Mouse (Mus musculus) 3134 (cell line): ENCODE measurements around the gene Tbx4.

Experiments used
- DNase-seq: peaks from one replicate; pipeline ENCODE4 v3.0.0-alpha.2; 2011; ENCODE audit warnings: low spot score; ENCODE audit not compliant: insufficient read length; ENCODE audit errors: extremely low read depth

Tbx4 gene

GRCm38 (mm10) chr11:85850233-85850632 is 36.0 kb upstream of the Tbx4 start, which contains the start of gene Gm11444:
Gm11444 (minus strand) TSS chr11:85850333.
- DNase-seq, result no peak

GRCm38 (mm10) chr11:85850758-85851157 is 35.5 kb upstream of the Tbx4 start:
- DNase-seq, result no peak

GRCm38 (mm10) chr11:85857997-85858698 is 28.1 kb upstream of the Tbx4 start:
- DNase-seq, result no peak

GRCm38 (mm10) chr11:85864363-85864762 is 21.9 kb upstream of the Tbx4 start:
- no peak for DNase-seq

- DNase-seq, result no peak
These were observed 10.0 kb upstream of the Tbx4 start for GRCm38 (mm10) chr11:85876059-85876788.

GRCm38 (mm10) chr11:85884498-85884897 is 1.7 kb upstream of the Tbx4 start:
- no peak for DNase-seq

GRCm38 (mm10) chr11:85886429-85886785 is 185 bp downstream of the Tbx4 start:
- DNase-seq, result no peak

- no peak for DNase-seq
These were observed 1.1 kb downstream of the Tbx4 start for GRCm38 (mm10) chr11:85887273-85887672.

GRCm38 (mm10) chr11:85887801-85888450 is 1.7 kb downstream of the Tbx4 start:
- no peak for DNase-seq

- no peak for DNase-seq
These were observed 2.3 kb downstream of the Tbx4 start for GRCm38 (mm10) chr11:85888451-85888961.

- DNase-seq, result no peak
These were observed 3.0 kb downstream of the Tbx4 start for GRCm38 (mm10) chr11:85889056-85889729.

GRCm38 (mm10) chr11:85889730-85890562 is 3.7 kb downstream of the Tbx4 start:
- DNase-seq, result no peak

- no peak for DNase-seq
These were observed 4.3 kb downstream of the Tbx4 start for GRCm38 (mm10) chr11:85890563-85890845.

- DNase-seq, result no peak
These were observed 4.9 kb downstream of the Tbx4 start for GRCm38 (mm10) chr11:85891010-85891691.

- no peak for DNase-seq
These were observed 5.4 kb downstream of the Tbx4 start for GRCm38 (mm10) chr11:85891692-85892040.

- no peak for DNase-seq
These were observed 6.5 kb downstream of the Tbx4 start for GRCm38 (mm10) chr11:85892771-85893170.

GRCm38 (mm10) chr11:85893400-85894135 is 7.3 kb downstream of the Tbx4 start:
- DNase-seq, result no peak

GRCm38 (mm10) chr11:85894136-85894530 is 7.9 kb downstream of the Tbx4 start:
- DNase-seq, result no peak
